Mouse (Mus musculus): ENCODE data around the gene Mxi1. TPM values are rescaled to one million over a fixed set of nuclear protein-coding genes. Genes with fewer than 3 reads are reported as not detected.
A peak's percentile ranks its signal among the peaks of the same experiment; 100 is the strongest.

Gene Mxi1
- total RNA-seq (2017), result 58.9 and 75.6 TPM in 2 replicates

GRCm38 (mm10) chr19:53310348-53310747 is at the start of gene Mxi1:
Mxi1 (plus strand) TSS chr19:53310518.
- ATAC-seq (replicated peaks in 1 of 2; ENCODE audit: insufficient read depth in 1 of 2, low FRiP score in 2 of 2, low TSS enrichment in 1 of 2, low read depth in 1 of 2, poor library complexity in 2 of 2, severe bottlenecking in 2 of 2), result peak in 1 of 2 experiments; percentile 27; a peak in 2 of 4 replicates

GRCm38 (mm10) chr19:53260828-53261227 is 49.5 kb upstream of the Mxi1 start:
- no peak for ATAC-seq (replicated peaks in 1 of 2; ENCODE audit: insufficient read depth in 1 of 2, low FRiP score in 2 of 2, low TSS enrichment in 1 of 2, low read depth in 1 of 2, poor library complexity in 2 of 2, severe bottlenecking in 2 of 2)

DNA sequence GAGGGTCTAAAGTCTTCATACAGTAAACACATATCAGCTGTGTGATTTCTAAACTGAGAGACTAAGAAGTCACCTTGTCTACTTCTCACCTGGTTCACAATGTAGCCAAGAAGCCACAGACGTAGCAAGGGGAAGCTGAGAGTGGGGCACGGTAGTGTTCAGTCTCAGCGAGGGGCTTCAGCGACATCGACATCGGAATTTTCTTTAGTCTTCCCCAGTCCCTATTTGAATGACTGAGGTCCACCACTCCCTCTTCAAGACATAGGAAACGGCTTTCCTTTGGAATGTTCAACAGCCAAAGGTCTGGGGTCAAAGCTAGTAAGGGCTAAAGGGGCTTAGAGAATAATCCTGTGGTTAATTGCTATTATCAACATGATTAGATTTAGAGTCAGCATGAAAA is 48.3 kb upstream of the Mxi1 start:
- ATAC-seq (replicated peaks in 1 of 2; ENCODE audit: insufficient read depth in 1 of 2, low FRiP score in 2 of 2, low TSS enrichment in 1 of 2, low read depth in 1 of 2, poor library complexity in 2 of 2, severe bottlenecking in 2 of 2), result no peak

GRCm38 (mm10) chr19:53263859-53264733 is 46.2 kb upstream of the Mxi1 start:
- peak; percentile 76 to 89 for ATAC-seq (replicated peaks in 1 of 2; ENCODE audit: insufficient read depth in 1 of 2, low FRiP score in 2 of 2, low TSS enrichment in 1 of 2, low read depth in 1 of 2, poor library complexity in 2 of 2, severe bottlenecking in 2 of 2)

- ATAC-seq (replicated peaks in 1 of 2; ENCODE audit: insufficient read depth in 1 of 2, low FRiP score in 2 of 2, low TSS enrichment in 1 of 2, low read depth in 1 of 2, poor library complexity in 2 of 2, severe bottlenecking in 2 of 2), result no peak
Observed at GRCm38 (mm10) chr19:53264821-53265727, 45.2 kb upstream of the Mxi1 start.

DNA sequence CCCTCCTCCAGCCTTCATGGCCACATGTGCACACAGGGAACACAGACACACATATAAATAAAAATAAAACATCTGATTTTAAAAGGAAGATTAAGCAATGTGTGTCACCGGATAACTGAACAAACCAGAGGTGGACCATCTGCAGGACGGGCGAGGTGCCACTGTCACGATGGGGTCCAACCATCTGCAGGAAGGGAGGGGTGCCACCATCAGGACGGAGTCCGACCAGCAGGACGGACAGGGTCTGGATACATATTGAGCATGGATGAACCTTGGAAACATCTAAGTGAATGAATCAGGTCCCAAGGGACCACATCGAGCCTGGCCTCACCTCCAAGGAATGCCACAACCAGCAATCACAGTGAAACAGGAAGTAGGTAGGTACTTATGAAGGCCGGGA is 43.0 kb upstream of the Mxi1 start:
- no peak for ATAC-seq (replicated peaks in 1 of 2; ENCODE audit: insufficient read depth in 1 of 2, low FRiP score in 2 of 2, low TSS enrichment in 1 of 2, low read depth in 1 of 2, poor library complexity in 2 of 2, severe bottlenecking in 2 of 2)

- peak in 1 of 2 experiments; percentile 56; a peak in 1 of 4 replicates for ATAC-seq (replicated peaks in 1 of 2; ENCODE audit: insufficient read depth in 1 of 2, low FRiP score in 2 of 2, low TSS enrichment in 1 of 2, low read depth in 1 of 2, poor library complexity in 2 of 2, severe bottlenecking in 2 of 2)
Observed at GRCm38 (mm10) chr19:53273055-53273722, 37.1 kb upstream of the Mxi1 start.

- ATAC-seq (replicated peaks in 1 of 2; ENCODE audit: insufficient read depth in 1 of 2, low FRiP score in 2 of 2, low TSS enrichment in 1 of 2, low read depth in 1 of 2, poor library complexity in 2 of 2, severe bottlenecking in 2 of 2), result no peak; a peak in 1 of 4 replicates
Observed at GRCm38 (mm10) chr19:53273781-53274428, 36.4 kb upstream of the Mxi1 start.

DNA sequence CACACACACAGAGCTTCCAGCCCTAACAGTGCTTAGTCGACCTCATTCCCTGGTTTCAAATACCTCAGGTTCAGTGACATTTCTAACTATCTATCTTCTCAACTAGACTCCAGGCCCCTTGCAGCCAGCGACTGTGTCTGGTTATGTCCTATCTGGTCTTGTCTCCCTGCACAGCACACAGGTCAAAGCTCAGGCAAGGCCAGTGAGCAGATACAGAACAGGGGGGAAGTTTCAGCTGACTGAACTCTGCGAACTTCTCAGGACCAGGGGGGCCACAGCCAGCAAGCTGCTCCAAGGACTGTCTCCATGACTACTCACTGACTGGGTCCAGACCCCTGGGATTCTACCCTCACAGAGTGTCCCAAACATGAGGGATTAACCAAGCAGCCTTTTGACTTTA is 35.1 kb upstream of the Mxi1 start:
- ATAC-seq (replicated peaks in 1 of 2; ENCODE audit: insufficient read depth in 1 of 2, low FRiP score in 2 of 2, low TSS enrichment in 1 of 2, low read depth in 1 of 2, poor library complexity in 2 of 2, severe bottlenecking in 2 of 2), result no peak

- no peak for ATAC-seq (replicated peaks in 1 of 2; ENCODE audit: insufficient read depth in 1 of 2, low FRiP score in 2 of 2, low TSS enrichment in 1 of 2, low read depth in 1 of 2, poor library complexity in 2 of 2, severe bottlenecking in 2 of 2)
Observed at GRCm38 (mm10) chr19:53276902-53277707, 33.2 kb upstream of the Mxi1 start.

- ATAC-seq (replicated peaks in 1 of 2; ENCODE audit: insufficient read depth in 1 of 2, low FRiP score in 2 of 2, low TSS enrichment in 1 of 2, low read depth in 1 of 2, poor library complexity in 2 of 2, severe bottlenecking in 2 of 2), result no peak
Observed at GRCm38 (mm10) chr19:53278491-53279415, 31.6 kb upstream of the Mxi1 start.

GRCm38 (mm10) chr19:53280254-53280653 is 30.1 kb upstream of the Mxi1 start:
- no peak for ATAC-seq (replicated peaks in 1 of 2; ENCODE audit: insufficient read depth in 1 of 2, low FRiP score in 2 of 2, low TSS enrichment in 1 of 2, low read depth in 1 of 2, poor library complexity in 2 of 2, severe bottlenecking in 2 of 2)

GRCm38 (mm10) chr19:53282571-53282970 is 27.7 kb upstream of the Mxi1 start:
- ATAC-seq (replicated peaks in 1 of 2; ENCODE audit: insufficient read depth in 1 of 2, low FRiP score in 2 of 2, low TSS enrichment in 1 of 2, low read depth in 1 of 2, poor library complexity in 2 of 2, severe bottlenecking in 2 of 2), result no peak

DNA sequence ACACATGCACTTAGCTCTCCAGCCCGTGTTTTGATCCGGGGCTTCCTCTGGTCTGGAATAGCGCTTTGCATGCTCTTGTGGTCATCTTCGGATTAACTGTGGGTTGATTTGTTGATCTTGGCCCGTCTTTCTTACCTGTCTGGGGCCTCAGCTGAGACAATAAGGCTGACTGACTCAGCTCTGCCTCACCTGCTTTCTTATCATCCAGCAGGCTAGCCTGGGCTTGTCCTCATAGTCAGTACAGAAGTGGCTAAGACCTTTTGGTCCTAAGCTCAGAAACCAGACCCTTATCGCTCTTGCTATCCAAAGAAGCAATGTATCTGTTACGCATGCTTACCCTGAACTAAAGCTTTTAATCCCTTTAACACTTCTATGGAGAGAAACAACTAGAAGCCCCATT is 26.6 kb upstream of the Mxi1 start:
- no peak for ATAC-seq (replicated peaks in 1 of 2; ENCODE audit: insufficient read depth in 1 of 2, low FRiP score in 2 of 2, low TSS enrichment in 1 of 2, low read depth in 1 of 2, poor library complexity in 2 of 2, severe bottlenecking in 2 of 2)

Data from hematopoietic stem cell, adult 5-6 weeks (primary cell).